Mouse (Mus musculus): Measurements from ENCODE around the gene Colca2. TPM values are rescaled to one million over a fixed set of nuclear protein-coding genes. Genes with fewer than 3 reads are reported as not detected.

Gene Colca2
- polyA plus RNA-seq (2012; rRNA removed), result 0.46 and 0.83 TPM in 2 replicates

DNA sequence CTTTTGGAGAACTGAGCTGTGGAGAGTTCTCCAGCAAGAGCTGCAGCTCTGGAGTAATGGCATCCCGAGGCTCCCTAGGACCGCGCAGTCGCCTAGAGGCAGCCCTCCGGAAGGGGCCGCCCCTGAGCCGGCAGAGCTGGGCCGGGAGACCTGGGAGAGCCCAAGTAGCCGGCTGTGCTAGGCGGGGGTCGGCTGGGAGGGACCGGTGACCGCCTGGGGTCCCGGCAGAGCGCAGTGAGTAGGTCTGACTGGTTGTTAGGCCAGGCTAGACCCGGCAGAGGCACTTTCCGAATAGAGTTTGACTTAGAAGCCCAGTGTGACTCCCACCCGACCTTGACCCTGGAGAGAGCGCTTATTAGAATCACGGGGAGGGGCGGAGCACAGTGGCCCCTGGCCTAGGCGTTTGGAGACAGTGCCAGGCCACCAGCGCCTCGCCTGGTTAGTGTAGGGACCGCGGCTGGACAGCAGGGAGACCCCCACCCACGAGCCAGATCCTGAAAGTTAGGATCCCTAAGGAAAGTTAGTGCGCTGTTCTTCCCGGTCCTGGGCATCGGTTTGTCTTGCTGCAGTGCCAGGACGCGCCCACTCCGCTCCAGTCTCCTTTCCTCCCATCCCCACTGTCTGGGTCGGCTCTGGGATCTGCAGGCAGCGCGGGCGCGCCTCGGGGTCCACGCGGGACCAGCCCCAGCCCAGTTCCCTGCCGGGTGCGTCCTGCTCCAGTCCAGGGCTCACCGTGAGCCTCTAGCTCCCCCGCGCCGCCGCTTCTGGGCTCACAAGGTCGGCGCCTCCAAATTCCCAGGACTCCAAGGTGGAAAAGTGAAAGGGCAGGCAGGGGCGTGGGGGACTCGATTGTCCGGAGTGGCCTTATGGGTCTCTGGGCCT, at the start of gene Colca2:
Gene Colca2 (minus strand): TSS at position 70 of the 882 bp plus-strand sequence.
- peaks cover 8% of the 10 kb centered on the region for H3K4me1 ChIP-seq (ENCODE audit: control insufficient read depth, insufficient read depth, insufficient read length)
- H3K36me3 ChIP-seq (ENCODE audit: control insufficient read depth, insufficient read depth, low read length), result no peaks in the 10 kb centered on the region; the same call in 1 of the 2 replicates
- H3K27me3 ChIP-seq (ENCODE audit: control insufficient read depth, insufficient read depth, low read length), result peaks cover 5% of the 10 kb centered on the region
- no peak for TF ChIP-seq CTCF (IDR thresholded peaks at IDR 0.05; ENCODE audit: extremely low read depth, insufficient read depth, insufficient read length, insufficient replicate concordance)
- no peak for TF ChIP-seq POLR2A (IDR thresholded peaks at IDR 0.05; ENCODE audit: low read depth, low read length)
- DNase-seq (ENCODE audit: low read depth in 1 of 2, low spot score in 2 of 2), result peak in 1 of 2 experiments; percentile 45
- H3K4me3 ChIP-seq (ENCODE audit: extremely low read depth, insufficient read depth, insufficient read length), result peak within 1 kb of the TSS; percentile 47
- peak within 1 kb of the TSS; percentile 55 for H3K27ac ChIP-seq (ENCODE audit: insufficient read depth, low read length)
- WGBS, result 13% methylated on average over 53 of the region's 53 CpGs

DNA sequence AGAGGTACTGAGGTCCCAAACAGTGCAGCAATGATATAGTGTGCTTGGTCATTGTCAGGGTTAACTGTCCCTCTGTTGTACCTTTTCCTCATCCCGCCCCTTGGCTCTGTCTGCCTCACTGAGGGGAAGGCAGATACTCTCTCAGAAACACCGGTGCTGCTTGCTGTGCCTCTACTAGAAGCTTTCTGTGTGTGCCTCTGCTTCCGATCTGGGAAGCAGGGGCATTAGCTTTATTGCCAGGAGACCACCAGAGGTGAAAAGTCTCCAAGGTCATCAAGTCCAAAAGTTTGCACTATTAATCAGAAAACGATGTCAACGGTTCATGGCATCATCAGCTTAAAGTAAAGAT, 49.2 kb upstream of the Colca2 start:
- 90% methylated on average over 5 of the region's 5 CpGs for WGBS
- DNase-seq (ENCODE audit: low read depth in 1 of 2, low spot score in 2 of 2), result no peak
- no peaks in the 10 kb centered on the region for H3K36me3 ChIP-seq (ENCODE audit: control insufficient read depth, insufficient read depth, low read length)
- no peak overlapping the region for H3K27ac ChIP-seq (ENCODE audit: insufficient read depth, low read length)
- no peaks in the 10 kb centered on the region for H3K4me1 ChIP-seq (ENCODE audit: control insufficient read depth, insufficient read depth, insufficient read length)
- no peak for TF ChIP-seq CTCF (IDR thresholded peaks at IDR 0.05; ENCODE audit: extremely low read depth, insufficient read depth, insufficient read length, insufficient replicate concordance)
- no peak for TF ChIP-seq POLR2A (IDR thresholded peaks at IDR 0.05; ENCODE audit: low read depth, low read length)
- H3K4me3 ChIP-seq (ENCODE audit: extremely low read depth, insufficient read depth, insufficient read length), result no peak overlapping the region
- no peaks in the 10 kb centered on the region for H3K27me3 ChIP-seq (ENCODE audit: control insufficient read depth, insufficient read depth, low read length)

DNA sequence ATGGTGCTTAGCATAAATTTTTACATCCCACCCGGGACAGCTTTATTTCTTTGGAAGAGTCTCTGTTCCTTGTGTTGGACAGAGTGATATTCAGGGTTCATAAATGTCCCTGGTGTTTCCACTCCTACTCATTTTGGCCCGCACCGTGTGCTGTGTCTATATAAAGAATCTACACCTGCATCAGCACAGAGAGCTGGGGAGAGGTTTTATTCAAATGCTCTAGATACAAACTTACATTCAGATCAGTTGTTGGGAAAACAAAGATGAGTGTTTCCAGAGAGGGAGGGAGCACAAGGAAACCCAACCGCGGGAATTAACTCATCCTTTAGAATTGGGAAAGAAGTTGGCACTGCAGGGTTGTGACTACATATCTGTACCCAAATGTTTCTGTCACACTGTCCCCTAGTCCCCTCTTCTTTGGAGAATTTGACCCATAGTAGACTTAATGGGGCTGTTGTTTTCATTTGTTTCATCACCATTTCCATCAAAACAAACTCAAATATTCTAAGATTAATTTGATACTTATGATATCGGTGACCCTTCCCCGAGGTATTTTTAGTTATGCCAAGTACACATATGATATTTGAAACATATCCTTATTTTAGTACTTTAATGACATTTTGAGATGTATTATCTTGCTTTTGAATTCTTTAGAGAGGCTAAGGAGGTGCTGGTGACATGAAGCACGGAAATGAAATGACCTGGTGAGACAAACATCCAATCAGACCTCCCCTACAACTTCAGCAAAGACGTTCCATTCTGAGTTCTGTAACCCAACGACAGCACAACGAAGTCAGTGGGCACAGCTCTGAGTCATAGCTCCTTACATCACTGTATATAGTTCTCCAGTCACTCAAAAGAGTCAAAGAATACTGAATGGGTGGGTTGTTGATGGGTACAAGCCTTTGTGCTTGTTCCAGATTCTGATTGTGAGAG, 48.5 kb upstream of the Colca2 start:
- Histone ChIP-seq H3K4me1 (ENCODE audit: control insufficient read depth, insufficient read depth, insufficient read length) (no peaks in the 10 kb centered on the region), H3K27me3 (ENCODE audit: control insufficient read depth, insufficient read depth, low read length) (no peaks in the 10 kb centered on the region), H3K4me3 (ENCODE audit: extremely low read depth, insufficient read depth, insufficient read length) (no peak overlapping the region), H3K36me3 (ENCODE audit: control insufficient read depth, insufficient read depth, low read length) (no peaks in the 10 kb centered on the region), H3K27ac (ENCODE audit: insufficient read depth, low read length) (no peak overlapping the region)
- no peak for TF ChIP-seq POLR2A (IDR thresholded peaks at IDR 0.05; ENCODE audit: low read depth, low read length)
- no peak for TF ChIP-seq CTCF (IDR thresholded peaks at IDR 0.05; ENCODE audit: extremely low read depth, insufficient read depth, insufficient read length, insufficient replicate concordance)
- WGBS, result 85% methylated on average over 11 of the region's 11 CpGs
- DNase-seq (ENCODE audit: low read depth in 1 of 2, low spot score in 2 of 2), result no peak

DNA sequence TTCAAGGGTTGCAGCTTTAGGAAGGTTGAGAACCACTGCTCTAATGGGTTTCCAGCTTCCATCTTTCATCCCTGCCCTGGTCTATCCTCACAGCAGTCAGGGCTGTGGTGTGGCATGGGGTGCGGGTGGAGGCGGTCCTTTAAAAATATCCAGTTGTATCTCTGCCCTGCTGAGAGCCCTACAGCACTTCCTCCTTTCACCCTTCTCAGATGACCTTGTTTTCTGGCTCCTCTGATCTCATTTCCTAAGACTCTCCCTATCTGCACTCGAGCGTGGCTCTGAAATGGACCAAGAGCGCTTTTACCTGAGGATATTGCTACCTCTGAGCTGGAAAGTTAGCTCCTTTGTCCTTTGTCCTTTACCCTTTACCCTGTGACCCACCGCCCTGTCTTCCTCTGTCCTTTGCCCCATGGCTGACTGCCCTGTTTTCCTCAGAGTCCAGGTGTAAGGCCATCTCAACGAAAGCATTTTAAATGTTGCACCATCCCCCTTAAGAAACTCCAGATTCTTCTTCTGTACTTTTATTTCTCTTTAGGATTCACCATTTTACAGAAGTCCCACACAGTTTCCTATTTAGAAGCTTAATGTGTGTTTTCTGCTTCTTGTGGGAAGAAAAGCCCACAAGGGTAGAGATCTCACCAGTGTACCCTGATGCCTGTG, 46.2 kb upstream of the Colca2 start:
- Histone ChIP-seq H3K4me1 (ENCODE audit: control insufficient read depth, insufficient read depth, insufficient read length) (no peaks in the 10 kb centered on the region), H3K27me3 (ENCODE audit: control insufficient read depth, insufficient read depth, low read length) (no peaks in the 10 kb centered on the region), H3K36me3 (ENCODE audit: control insufficient read depth, insufficient read depth, low read length) (no peaks in the 10 kb centered on the region), H3K4me3 (ENCODE audit: extremely low read depth, insufficient read depth, insufficient read length) (no peak overlapping the region), H3K27ac (ENCODE audit: insufficient read depth, low read length) (no peak overlapping the region)
- WGBS, result 57% methylated on average over 7 of the region's 7 CpGs
- DNase-seq (ENCODE audit: low read depth in 1 of 2, low spot score in 2 of 2), result no peak
- no peak for TF ChIP-seq POLR2A (IDR thresholded peaks at IDR 0.05; ENCODE audit: low read depth, low read length)
- TF ChIP-seq CTCF (IDR thresholded peaks at IDR 0.05; ENCODE audit: extremely low read depth, insufficient read depth, insufficient read length, insufficient replicate concordance), result no peak

DNA sequence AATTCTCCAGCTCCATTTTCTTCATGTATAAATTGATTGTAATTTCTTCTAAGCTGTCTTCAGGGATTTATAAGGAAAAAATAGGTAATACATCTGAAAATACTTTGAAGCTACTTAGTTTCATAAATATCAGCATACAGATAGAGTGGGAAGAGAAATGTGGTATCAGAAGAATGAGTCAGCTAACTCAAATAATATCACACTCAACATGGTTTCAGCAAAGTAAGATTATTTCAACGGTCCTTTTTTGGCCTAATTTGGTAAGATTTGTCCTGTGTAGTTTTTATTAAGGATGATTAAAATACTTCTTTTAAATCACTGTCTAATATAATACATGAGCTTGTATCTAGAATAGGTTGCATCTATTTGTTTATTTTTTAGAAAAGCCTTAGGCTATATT, 41.7 kb upstream of the Colca2 start:
- Histone ChIP-seq H3K27ac (ENCODE audit: insufficient read depth, low read length) (no peak overlapping the region), H3K27me3 (ENCODE audit: control insufficient read depth, insufficient read depth, low read length) (no peaks in the 10 kb centered on the region), H3K4me1 (ENCODE audit: control insufficient read depth, insufficient read depth, insufficient read length) (no peaks in the 10 kb centered on the region), H3K36me3 (ENCODE audit: control insufficient read depth, insufficient read depth, low read length) (no peaks in the 10 kb centered on the region), H3K4me3 (ENCODE audit: extremely low read depth, insufficient read depth, insufficient read length) (no peak overlapping the region)
- TF ChIP-seq POLR2A (IDR thresholded peaks at IDR 0.05; ENCODE audit: low read depth, low read length) (no peak), CTCF (IDR thresholded peaks at IDR 0.05; ENCODE audit: extremely low read depth, insufficient read depth, insufficient read length, insufficient replicate concordance) (no peak)
- no peak for DNase-seq (ENCODE audit: low read depth in 1 of 2, low spot score in 2 of 2)
- WGBS, result 83% methylated on average over 1 of the region's 1 CpGs

DNA sequence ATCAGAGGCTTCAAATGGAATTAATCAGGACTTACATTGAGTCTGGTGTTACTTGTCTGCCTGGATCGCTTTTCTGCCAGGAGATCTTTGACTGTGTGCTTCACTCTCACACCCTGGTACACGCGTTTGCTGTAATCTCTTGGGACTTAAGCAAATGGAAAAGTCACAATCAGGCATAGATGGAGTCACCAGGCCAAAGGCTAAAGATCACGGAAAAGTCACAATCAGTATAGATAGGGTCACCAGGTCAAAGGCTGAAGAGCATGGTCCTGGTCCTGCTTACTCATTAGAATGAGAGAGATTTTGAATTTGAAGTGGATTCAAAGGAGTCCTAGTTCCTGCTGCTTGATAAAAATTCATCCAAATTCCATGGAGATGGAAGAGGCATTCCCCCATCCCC, 39.9 kb upstream of the Colca2 start:
- no peak for DNase-seq (ENCODE audit: low read depth in 1 of 2, low spot score in 2 of 2)
- H3K4me1 ChIP-seq (ENCODE audit: control insufficient read depth, insufficient read depth, insufficient read length), result no peaks in the 10 kb centered on the region
- H3K4me3 ChIP-seq (ENCODE audit: extremely low read depth, insufficient read depth, insufficient read length), result no peak overlapping the region
- 89% methylated on average over 4 of the region's 4 CpGs for WGBS
- no peak for TF ChIP-seq CTCF (IDR thresholded peaks at IDR 0.05; ENCODE audit: extremely low read depth, insufficient read depth, insufficient read length, insufficient replicate concordance)
- no peak for TF ChIP-seq POLR2A (IDR thresholded peaks at IDR 0.05; ENCODE audit: low read depth, low read length)
- no peaks in the 10 kb centered on the region for H3K36me3 ChIP-seq (ENCODE audit: control insufficient read depth, insufficient read depth, low read length)
- H3K27me3 ChIP-seq (ENCODE audit: control insufficient read depth, insufficient read depth, low read length), result no peaks in the 10 kb centered on the region
- no peak overlapping the region for H3K27ac ChIP-seq (ENCODE audit: insufficient read depth, low read length)
